Mouse (Mus musculus) kidney, postnatal 10 days (tissue): ENCODE data around the gene Dusp10.

Source experiments
- DNase-seq: peaks from one replicate; pipeline ENCODE4 v3.0.0; 2021; ENCODE audit warnings: mixed read lengths

Gene Dusp10

DNA sequence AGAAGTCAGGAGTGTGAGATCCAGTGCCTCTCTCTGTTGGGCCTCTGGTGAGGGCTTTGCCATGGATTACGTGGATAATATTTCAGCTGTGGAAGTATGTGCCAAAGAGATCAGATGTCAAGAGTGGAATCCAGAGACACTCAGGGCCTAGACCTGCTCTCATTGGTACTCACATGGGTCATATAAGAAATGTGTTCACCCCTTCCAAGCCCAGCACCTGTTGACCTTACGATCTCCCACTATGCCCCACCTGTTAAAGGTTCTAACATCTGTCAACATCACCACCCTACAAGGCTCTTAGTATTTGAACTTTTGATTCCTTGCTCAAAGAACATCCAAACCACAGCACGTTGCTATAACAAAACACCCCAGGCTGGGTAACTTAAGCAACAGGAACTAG is 46.7 kb downstream of the Dusp10 start:
- no peak for DNase-seq

DNA sequence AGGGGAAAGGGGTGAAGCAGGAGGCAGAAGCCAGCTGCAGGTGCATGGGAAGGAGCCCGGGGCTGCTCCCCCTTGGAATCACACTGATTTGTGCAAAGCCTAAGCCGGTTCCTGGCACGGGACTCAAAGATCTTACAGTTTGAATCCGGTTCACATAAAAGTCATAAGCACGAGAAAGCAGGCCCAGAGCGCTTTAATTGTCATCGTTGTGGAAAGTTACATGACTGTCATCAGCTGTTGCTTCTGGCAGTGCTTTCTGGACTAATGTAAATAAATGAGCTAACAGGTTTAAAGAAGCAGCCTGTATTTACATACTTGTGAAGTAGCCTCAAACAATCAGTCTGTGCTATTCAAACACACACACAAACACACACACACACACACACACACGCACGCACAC is 47.3 kb downstream of the Dusp10 start:
- peak; percentile 75 for DNase-seq

DNA sequence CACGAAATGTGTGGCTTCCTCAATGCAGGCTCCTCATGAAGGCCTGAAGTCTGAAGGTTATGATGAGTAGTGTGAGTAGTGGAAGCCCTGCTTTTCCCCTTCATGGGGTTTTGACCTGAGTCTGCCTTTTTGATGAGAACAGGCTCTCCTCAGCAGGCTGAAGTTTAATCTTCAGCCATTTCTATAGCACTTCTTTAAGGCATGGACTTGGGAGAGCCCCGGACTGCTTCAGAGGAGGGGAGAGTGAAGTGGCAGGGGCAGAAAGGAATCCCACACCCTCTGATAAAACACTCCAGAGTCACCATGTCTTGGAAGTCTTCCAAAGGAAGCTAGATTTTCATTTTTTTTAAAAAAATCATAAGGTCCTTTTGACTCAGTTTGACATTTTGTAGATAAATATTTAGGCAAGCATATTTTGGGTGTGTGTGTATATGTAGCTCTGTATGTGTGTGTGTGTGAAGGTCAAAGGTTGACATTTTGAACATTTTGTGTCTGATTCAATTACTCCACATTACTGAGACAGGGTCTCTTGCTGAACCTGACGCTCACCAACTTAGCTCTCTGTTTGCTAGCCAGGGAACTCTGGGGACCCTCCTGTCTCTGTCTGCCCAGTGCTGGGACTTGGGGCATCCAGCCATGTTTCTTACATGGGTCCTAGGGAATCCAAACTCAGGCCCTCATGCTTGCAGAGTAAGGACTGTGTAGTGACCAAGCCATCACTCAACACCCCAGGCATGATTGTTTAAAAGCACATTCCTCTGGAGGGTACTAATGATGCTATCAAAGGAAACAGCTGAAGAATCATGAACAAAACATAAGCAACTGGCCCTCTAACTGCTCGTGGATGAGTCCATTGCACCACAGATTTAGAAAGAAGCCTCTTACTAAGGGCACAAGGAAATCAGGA is 48.0 kb downstream of the Dusp10 start:
- no peak for DNase-seq

DNA sequence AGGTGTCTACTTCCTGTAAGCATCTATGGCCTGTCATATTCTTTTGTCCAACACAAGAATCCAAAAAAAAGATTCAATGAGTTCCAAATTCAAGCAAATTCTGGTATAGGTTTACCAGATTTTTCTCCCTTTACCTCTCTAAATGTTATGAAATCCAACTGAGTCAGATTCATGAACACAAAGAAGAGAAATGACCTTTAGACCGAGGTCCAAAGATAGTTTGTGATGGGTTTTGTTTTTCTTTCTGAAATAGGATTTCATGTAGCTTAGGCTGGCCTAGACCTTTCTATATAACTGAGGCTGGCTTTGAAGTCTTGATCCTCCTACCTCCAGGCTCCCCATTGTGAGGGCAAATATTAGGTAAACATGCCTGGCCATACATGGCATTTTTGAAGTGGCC is 48.8 kb downstream of the Dusp10 start:
- no peak for DNase-seq

DNA sequence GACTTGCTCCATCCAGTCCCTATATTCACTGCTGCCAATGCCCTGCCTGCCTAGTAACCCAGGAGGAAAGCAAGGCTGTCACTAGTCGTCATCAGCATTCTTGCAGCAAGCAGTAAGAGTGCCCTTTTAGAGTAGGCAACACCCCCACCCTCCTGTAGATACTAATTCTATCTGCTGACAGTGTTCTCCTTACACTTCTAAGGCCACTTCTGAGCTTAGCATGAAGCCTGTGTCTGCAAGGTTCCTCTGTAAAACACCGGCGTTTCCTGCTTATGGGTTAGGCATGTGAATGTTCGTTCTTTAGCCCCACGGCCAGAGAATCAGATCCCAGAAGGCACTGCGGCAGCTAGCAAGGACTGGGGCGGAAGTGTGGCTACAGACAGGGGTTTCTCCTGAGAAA is 51.2 kb downstream of the Dusp10 start:
- DNase-seq: no peak

DNA sequence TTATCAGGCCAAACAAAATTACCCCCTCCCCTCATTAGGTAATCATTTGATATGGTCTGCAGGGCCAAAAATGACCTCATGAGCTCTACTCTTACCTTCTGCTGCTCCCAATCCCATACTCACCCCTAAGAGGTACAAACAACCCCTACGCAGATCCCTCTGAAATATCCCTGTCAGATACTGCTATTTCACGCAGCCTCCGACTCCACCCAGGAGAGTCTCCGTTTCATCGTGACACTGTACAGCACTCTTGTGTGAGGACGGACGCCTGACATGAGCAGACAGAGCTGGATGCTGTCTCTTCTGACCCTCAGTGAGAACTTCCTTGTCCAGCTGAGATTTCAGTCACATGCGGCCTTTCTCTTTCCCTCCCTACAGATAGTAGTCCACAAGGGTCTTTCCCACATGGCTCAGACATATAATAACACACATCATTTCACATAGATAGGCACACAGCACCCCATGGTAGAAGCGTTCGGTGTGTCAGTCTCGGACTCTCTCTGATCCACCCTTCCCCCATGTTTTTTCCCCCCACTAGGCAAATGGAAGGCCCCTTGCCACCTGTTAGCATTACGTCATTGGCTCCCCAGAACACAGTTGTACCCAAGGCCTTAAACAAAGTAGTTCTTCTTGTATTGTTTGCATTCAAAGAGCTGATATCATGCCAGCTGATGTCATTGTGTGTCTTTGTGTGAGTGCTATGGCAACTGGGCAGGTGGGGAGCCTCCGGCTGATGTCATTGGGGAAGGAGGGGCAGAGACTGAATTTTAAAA is 52.7 kb downstream of the Dusp10 start:
- DNase-seq: no peak

DNA sequence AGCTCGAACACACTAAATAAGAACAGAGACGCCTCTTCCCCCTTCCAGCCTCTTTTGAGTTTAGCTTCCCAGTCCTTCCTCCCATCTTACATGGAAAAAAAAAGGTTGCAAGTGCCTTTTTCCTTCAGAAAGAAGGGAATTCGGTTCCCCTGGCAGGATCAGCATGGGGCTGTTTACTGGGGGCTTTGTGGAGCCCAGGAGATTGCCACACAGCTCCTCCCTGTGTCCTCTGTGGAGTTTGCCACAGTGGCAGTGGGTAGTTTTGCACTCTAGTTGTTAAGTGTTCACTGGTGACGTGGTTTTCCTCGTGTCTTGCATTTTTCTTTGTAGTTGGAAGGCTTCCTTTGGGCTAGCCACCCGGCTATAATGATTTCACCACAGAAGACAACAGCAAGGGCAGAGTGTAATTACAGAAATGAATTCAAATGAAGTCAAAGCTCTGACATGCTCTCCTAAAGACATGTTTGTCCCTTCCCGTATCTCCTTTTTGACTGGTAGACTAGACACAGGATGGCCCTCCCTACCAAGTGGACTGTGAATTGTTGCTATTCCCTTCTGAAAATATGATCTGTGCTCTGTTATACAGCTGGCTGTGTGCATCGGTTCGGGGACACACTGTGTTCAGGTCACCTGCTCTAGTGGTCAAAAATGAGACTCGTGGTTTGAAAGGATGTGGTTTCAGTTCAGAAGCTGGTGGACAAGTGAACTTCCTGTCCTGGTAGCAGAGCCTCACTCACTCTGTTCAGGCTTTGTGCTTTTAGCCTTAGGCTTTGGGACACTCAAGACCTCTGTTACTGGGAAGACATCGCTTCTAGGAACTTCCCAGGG is 53.6 kb downstream of the Dusp10 start:
- no peak for DNase-seq

DNA sequence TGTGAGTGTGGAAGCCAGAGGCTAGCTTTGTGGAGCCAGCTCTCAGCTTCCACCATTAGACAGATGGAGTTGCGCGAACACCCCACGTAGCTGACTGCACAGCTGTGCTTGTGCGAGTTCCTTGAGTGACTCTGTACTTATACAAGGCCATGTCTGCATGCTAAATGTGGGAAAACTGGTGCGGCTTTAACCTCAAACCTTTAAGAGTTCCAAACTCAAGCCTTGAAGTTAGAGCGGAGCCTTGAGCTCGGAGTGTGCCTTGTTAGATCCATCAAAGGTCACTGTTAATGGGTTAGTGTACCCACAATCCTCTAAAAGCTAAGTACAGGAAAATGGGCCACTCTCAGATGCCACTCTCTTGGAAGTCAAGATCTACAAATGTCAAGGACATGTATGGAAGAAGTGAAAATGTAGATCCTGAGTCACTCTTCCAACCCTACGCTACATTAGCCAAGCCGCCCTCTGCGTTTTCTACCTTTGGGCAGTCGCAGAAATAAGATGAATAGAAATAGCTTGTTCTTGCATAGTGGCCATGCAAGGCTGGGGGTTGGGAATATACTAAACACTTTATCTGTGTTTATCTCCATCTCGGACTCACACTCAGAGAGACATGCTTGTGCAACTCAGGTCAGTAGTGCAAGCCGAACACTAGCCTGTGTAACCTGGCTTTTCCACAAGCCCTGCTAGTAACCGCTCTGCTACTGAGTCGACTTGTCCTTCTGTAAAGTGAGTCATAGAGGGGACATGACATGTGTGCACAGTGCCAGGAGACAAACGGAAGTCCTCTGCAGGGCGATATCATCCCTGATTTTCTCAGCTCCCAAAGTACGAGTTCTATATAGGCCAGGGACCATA is 54.8 kb downstream of the Dusp10 start:
- DNase-seq: no peak

DNA sequence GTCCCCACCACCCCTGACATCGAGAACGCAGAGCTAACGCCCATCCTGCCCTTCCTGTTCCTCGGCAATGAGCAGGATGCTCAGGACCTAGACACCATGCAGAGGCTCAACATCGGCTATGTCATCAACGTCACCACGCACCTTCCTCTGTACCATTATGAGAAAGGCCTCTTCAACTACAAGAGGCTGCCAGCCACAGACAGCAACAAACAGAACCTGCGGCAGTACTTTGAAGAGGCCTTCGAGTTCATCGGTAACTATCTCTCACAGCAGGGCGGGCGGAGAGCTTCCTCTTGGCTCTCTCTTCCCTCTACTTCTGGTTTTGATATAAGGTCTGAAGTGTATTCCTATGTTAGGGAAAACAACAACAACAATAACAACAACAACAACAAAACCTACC is 55.9 kb downstream of the Dusp10 start:
- no peak for DNase-seq

DNA sequence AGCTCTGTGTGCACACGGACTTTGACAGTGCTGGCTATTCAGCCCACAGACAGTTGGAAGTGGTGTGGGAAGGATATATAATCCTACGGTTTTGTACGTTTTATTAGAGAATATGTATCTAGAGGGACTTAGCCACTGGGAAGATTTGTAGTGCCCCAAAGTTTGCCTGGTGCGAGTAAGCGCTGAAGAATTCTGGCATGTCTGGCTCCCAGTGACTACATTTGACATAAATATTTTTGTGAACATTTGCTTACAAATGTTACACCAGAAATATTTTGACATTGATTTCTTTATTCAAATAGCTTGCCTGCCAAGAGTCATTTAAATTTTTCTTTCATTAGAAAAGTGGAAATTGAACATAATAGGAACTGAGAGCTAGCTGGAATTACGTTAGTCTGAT is 63.0 kb downstream of the Dusp10 start:
- DNase-seq: no peak

DNA sequence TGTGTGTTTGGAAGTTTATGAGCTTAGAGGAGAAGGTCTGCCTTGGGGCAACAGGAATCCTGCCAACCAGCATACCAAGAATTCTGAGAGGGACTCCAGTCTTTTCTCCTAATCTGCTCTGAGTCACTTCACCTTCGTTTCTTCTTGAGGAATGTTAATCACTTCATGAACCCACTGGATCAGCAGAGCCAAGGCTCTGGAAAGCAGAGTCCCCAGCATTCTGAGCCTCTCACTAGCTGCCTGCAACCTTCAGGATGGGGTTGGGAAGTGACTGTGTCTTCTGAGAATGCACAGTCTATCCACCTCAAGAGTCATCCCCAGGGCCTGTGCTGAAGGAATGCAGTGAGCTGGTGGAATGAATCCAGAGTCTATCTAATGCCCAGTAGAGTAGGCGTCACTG is 63.7 kb downstream of the Dusp10 start:
- DNase-seq: no peak

DNA sequence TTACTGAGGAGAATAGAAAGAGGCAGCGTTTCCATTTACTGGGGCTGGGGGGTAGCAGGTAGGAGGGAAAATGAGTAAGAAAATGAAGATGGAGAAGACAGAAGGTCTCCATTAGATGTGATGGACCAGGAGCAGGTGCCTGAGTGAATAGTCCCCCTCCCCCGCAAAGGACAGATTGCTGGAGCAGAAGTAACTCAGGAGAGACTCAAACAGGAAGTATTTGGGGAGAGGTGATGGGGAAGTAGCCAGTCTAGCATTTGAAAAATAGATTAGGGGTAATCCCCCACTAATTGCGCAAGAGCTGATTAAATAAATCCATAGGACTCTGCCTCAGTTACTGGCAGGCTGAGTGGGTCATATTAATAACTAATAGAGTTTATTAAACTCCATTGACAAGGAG is 66.2 kb downstream of the Dusp10 start:
- DNase-seq: no peak

DNA sequence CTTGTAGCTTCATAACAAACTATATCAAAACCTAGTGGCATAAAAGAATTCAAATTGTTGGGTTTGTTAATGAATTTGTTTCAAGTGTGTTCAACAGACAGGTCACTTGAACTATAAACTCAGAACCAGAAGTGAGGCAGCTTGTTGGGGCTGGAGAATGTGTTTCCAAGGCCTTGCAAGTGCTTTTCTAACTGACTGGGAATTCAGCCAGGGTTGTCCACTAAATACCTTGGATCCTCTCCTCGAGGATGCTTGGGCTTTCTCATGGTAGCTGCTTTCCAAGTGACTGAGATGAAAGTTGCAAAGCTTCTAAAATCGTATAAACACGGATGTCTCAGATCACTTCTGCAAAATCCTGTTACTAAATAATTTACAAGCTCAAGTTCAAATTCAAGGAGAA is 69.6 kb downstream of the Dusp10 start:
- DNase-seq: no peak

DNA sequence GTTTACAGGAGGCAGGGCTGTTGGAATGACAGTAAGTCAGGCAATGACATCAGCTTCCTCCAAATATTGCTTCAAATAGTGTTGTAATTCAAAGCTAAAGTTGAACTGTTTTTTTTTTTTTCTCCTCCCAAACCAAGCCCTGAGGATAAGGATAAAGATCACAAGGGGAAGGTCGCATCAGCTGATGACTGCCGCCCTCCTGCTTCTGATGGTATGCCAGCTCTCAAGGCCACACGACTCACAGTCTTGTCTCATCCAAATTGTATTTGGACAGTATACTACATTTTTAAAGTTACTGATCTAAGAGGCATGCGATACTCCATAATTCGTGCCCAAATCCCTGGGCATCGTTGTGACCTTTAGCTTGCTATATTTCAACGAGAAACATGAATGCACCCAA is 70.1 kb downstream of the Dusp10 start:
- DNase-seq: no peak

DNA sequence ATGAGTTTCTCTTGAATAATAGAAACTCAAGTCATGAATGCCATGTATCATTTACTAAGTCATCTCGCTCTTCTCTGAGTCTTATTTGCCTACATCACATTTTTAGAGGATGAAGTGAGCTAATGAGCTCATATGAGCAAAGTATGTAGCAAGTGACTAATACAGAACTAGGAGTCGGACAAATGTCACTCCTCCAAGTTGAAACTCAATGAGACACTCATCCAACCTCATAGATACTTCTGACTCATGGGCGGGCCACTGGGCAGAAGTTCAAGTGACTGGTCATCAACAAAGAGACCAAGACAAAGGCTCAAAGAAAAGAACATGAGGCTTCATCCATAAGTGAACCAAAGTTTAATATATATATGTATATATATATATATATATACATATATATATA is 71.9 kb downstream of the Dusp10 start:
- no peak for DNase-seq

DNA sequence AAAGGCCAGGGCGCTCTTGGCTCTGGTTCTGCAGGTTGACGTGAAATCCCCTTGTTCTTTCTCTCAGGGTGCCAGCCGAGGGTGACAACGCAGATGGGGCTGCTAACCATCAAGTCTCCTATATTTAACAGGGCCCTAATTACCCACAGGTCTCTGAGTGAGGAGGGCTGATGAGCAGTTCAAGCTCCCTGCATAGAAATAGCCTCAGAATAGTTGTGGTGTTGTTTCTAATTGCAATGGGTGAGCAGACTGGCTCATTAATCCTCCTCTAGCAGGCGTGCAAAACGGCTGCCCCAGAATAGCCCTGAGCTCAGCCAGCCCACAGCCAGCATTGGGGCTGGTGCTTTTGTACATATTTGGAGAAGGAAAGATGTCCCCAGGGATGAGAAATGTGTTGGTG is 77.4 kb downstream of the Dusp10 start:
- DNase-seq: no peak

DNA sequence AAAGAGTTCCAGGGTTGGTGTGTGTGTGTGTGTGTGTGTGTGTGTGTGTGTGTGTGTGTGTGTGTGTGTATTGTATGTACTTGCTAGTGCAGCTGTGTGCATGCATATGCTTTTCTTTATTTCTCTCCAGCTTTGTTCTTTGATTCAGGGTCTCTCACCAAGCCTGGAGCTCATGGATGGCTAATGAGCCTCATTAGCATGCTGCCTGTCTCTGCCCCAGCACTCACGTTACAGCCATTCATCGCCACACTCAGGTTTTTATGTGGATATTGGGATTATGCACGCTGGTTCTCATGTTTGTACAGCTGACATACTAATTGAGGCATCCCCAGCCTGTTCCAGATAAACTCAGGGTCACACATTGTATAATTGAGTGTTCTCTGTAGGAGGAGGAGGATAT is 81.8 kb downstream of the Dusp10 start:
- DNase-seq: no peak

DNA sequence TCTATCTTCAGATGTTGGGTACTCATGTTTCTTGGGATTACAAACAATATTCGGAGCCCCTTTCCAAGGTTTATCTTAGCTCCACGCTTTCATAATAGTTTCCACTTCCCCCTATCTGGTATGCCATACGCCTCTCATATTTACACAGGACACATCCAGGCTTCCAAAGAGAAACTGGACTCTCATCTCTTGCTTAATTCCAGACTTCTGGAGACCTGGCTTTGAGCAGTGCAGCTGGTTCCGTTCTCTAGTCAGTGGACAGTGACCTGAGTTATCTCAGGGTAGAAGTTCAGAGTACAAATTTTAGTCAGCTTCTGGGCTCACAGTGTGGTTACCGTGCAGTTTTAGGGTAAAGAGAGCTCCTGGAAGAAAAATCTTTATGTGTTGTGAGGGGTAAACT is 87.3 kb downstream of the Dusp10 start:
- DNase-seq: no peak

DNA sequence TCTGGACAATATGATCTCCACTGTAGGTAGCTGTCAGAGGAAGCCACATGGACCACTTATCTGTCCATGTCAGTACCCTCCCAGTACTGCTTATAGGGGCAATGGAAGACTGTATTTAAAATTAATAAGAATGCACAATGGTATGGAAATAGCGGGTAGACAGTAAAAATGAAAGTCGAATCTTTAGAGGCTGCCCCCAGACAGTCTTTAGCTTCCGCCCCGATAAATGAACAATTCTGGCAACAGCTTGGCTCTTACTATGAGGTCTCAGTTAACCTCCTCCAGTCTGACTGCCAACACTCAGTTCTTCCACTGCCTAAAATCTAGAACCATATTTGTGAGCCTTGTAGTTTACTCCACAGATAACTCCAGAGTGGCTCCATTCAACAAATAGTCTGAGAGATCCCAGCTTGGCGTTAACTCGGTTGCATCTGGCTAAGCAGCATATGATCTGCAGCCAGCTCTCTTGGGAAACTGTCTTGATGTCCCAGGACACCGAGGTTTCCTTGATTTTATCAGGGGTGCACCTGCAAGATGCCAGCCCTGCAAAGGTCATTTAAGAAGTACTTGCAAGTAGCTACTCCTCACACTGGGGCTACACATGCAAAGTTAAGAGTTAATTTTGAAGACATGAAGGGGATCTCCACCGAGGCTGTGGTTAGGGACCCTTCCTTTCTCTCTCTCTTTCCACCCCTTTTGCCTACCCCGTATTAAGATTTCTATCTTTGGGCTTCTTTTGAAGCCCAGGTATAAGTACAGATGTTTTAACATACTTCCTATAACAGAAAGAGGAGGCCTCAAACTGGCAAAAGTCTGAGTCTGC is 88.0 kb downstream of the Dusp10 start:
- no peak for DNase-seq

DNA sequence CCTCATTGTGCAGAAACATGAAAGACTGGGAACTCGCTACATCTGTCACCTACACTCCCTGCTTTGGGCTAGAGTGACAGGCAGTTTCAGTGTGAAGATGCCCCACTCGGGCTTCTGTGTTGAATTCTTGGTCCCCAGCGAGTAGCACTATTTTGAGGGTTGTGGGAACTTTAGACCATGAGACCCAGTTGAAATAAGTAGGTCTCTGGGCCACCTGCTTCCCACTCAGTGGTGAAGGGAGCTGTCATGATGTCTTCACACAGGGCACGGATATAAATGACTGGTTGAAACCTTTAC is 88.6 kb downstream of the Dusp10 start:
- DNase-seq: no peak

DNA sequence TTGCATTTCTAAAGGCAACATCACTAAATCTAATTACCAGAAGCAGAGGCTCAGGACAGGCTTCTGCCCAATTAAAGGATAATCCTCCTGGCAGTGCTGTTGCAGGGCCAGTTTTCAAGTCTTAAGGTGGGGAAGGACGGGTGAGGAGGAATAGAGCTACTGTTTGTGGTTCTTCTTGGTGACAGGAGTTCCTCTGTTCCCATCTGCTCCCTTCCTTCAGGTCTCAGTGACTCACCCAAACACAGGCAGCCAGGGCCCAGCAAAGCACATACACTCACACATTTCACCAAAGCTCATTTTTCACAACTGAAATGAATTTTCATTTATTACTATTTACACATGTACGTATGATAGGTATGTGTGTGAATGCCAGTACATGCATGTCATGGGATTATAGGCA is 93.7 kb downstream of the Dusp10 start:
- DNase-seq: no peak

DNA sequence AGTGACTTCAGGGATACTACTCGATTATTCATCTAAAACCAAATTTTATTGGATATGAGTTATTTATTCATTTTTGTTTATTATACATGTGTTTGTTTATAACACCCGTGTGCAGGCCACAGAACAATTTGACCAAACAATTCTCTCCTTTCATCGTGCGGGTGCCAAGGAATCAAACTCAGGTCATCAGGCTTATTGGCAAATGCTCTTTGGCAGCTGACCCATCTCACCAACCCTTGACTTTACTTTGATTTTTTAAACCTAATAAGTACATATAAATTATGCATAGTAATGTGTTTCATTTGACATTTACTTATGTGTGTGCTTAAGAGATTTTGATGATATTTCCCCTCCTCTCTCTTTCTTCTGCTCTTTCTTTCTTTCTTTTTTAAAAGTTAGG is 94.3 kb downstream of the Dusp10 start:
- DNase-seq: no peak
